Mouse (Mus musculus) heart, embryonic 14.5 days (tissue): ENCODE measurements around the gene BC052040. TPM values are rescaled to one million over a fixed set of nuclear protein-coding genes. Genes with fewer than 3 reads are reported as not detected.

Experiments
- ATAC-seq: fragments of 200-750 bp; cut with Nextera tagmentation; 2 replicates; pipeline ENCODE4 v1.8.0; 2017; ENCODE audit warnings: low read depth, moderate TSS enrichment; ENCODE audit not compliant: insufficient number of reproducible peaks, insufficient read depth, low FRiP score
- H3K27ac ChIP-seq, 2 experiments: fragments of 200-500 bp in 1 of 2; fragments of 300-500 bp in 1 of 2; sonication (generic) in 1 of 2; replicated peaks in 1 of 2; 2 replicates each; pipeline ENCODE4 v1.5.1; 2012 to 2014; ENCODE audit warnings: low read depth in 2 of 2, low read length in 2 of 2, control low read depth in 1 of 2, mild to moderate bottlenecking in 1 of 2, mixed read lengths in 1 of 2; ENCODE audit not compliant: control insufficient read depth in 1 of 2, insufficient read depth in 1 of 2
- H3K27me3 ChIP-seq: fragments of 300-500 bp; sonication (generic); 2 replicates; pipeline ENCODE4 v1.6.1; 2014; ENCODE audit warnings: mild to moderate bottlenecking, low read length, control low read depth; ENCODE audit not compliant: control insufficient read depth, insufficient read depth
- H3K36me3 ChIP-seq: fragments of 300-500 bp; sonication (generic); 2 replicates; pipeline ENCODE4 v1.6.1; 2014; ENCODE audit warnings: mild to moderate bottlenecking, control low read depth, low read length, mixed read lengths; ENCODE audit not compliant: control insufficient read depth, insufficient read depth
- H3K4me1 ChIP-seq, 2 experiments: fragments of 200-500 bp in 1 of 2; fragments of 300-500 bp in 1 of 2; sonication (generic) in 1 of 2; 2 replicates each; pipeline ENCODE4 v1.6.1; 2012 to 2014; ENCODE audit warnings: low read length in 2 of 2, control low read depth in 1 of 2, mixed read lengths in 1 of 2; ENCODE audit not compliant: control insufficient read depth in 2 of 2, insufficient read depth in 2 of 2
- H3K4me2 ChIP-seq: fragments of 300-500 bp; sonication (generic); 2 replicates; pipeline ENCODE4 v1.6.1; 2014; ENCODE audit warnings: mild to moderate bottlenecking, low read length
- H3K4me3 ChIP-seq, 2 experiments: fragments of 200-500 bp in 1 of 2; fragments of 300-500 bp in 1 of 2; sonication (generic) in 1 of 2; 2 replicates each; pipeline ENCODE4 v1.5.1; 2012 to 2014; ENCODE audit warnings: low read length in 2 of 2, mild to moderate bottlenecking in 2 of 2, control low read depth in 1 of 2, low read depth in 1 of 2, moderate library complexity in 1 of 2; ENCODE audit not compliant: control insufficient read depth in 1 of 2, insufficient read depth in 1 of 2
- H3K9ac ChIP-seq: fragments of 300-500 bp; sonication (generic); 2 replicates; pipeline ENCODE4 v1.6.1; 2014; ENCODE audit warnings: mild to moderate bottlenecking, low read length
- H3K9me3 ChIP-seq: fragments of 300-500 bp; sonication (generic); 2 replicates; pipeline ENCODE4 v1.6.1; 2016; ENCODE audit warnings: low read length, control low read depth; ENCODE audit not compliant: control insufficient read depth
- WGBS: fragments of 180-500 bp; shearing (Covaris S2); extraction: QIAGEN DNeasy Blood & Tissue Kit; methylation state at CpG from one replicate; pipeline ENCODE4 v1.1.7; 2014; 5-methylcytosine and 5-hydroxymethylcytosine counted together
- polyA plus RNA-seq: library from polyadenylated mRNA; unstranded; fragments of >200 nt; fragmentation: Nextera tagmentation; extraction: Ambion mirVana; gene quantifications from 2 replicates; pipeline ENCODE4 v1.2.1, GENCODE M21; 2014

BC052040 gene
- polyA plus RNA-seq, 1 experiment from 2014 or later = 9.6 TPM

DNA sequence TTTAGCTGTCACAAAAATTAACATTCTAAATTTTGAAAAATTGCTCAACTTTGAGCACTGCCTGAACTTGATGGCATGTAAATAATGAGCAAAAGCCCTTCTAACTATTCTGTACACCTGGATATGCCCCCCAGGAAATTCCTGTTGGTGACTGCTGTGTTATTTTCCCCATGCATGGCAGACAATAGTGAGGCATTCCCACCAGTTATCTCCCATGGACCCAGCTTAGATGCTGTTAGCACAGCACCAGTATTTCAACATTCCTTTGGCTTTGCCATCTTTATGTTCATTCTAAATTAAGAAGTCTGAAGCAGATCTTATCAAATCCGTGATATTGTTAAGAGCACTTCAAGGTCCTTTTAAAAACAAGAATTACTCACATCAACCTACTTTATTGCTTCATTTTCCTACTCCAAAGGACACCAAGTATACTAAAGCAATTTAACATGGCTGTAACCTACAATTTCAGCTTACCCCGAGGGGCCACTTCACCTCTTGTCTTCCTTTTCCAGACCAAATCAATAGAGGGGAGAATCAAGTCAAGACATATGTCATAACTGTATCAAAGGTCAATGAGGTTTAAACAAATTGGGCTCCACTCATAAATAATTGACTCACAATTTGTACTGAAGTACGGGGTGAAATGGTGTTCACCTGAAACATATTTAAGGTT lies 19.2 kb upstream of the BC052040 start:
- ATAC-seq = no peak
- no peak overlapping the region for H3K27ac ChIP-seq
- no peaks in the 10 kb centered on the region for H3K36me3 ChIP-seq
- no peak overlapping the region for H3K4me2 ChIP-seq
- no peak overlapping the region for H3K9ac ChIP-seq
- H3K9me3 ChIP-seq = no peaks in the 10 kb centered on the region
- H3K4me1 ChIP-seq = no peaks in the 10 kb centered on the region
- whole genome bisulfite sequencing = 79% methylated on average over 3 of the region's 3 CpGs
- no peak overlapping the region for H3K4me3 ChIP-seq
- H3K27me3 ChIP-seq = no peaks in the 10 kb centered on the region

DNA sequence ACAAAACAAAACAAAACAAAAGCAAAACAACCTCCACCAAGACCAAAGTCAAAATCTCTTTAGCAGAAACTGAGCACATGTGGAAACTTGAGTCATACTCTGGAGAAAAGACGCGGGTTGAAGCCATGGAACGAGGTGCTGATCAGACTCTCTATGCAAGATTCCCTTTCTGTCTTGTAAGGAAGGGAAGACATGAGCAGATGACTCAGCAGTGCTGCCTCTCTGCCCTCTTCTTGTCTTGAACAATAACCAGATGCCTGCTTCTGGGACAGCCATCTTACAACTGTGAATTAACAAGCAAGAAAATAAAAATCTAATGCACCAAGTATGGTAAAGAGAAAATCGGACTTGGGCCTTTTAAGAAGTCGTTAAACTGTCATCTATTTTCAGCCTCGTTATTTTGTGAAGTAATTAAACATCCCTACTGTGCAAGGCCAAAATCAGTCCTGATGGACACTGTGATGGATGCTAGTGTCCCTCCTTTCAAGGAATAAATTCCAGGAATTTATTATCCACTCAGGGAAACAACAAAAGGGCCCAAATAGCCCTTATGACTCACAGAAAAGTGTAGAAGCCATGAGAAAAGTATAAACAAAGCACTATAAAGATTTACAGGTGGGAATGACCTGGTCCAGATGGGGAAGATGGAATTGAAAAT lies 18.0 kb upstream of the BC052040 start:
- ATAC-seq = no peak
- H3K36me3 ChIP-seq = no peaks in the 10 kb centered on the region
- no peaks in the 10 kb centered on the region for H3K27me3 ChIP-seq
- no peaks in the 10 kb centered on the region for H3K9me3 ChIP-seq
- WGBS = 82% methylated on average over 6 of the region's 6 CpGs
- H3K4me3 ChIP-seq = no peak overlapping the region
- H3K4me2 ChIP-seq = no peak overlapping the region
- no peak overlapping the region for H3K9ac ChIP-seq
- H3K4me1 ChIP-seq = no peaks in the 10 kb centered on the region
- H3K27ac ChIP-seq = no peak overlapping the region

DNA sequence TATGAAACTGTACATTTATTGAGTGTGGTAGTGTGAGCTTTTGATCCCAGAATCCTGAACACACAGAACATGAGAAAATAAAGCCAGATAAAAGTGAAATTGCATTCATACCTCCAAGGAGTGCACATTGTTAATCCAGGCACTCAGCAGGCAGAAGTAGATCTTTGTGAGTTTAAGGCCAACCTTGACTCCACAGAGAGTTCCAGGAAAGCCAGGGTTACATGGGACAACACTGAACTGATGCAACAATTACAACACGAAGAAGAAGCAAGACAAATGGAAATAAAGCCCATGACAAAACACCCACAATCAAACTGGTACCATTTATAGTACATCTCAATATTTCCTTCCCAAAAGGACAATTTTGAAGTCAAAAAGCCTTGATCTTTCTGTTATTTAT lies 9.5 kb upstream of the BC052040 start:
- H3K36me3 ChIP-seq = no peaks in the 10 kb centered on the region
- H3K4me2 ChIP-seq = no peak overlapping the region
- no peak overlapping the region for H3K27ac ChIP-seq
- H3K9me3 ChIP-seq = no peaks in the 10 kb centered on the region
- H3K4me3 ChIP-seq = no peak overlapping the region
- H3K27me3 ChIP-seq = no peaks in the 10 kb centered on the region
- no peak for ATAC-seq
- no peak overlapping the region for H3K9ac ChIP-seq
- WGBS = 75% methylated on average over 1 of the region's 1 CpGs
- H3K4me1 ChIP-seq = peaks cover 0 to 5% of the 10 kb centered on the region in 2 experiments; a peak in 1 of 4 replicates

DNA sequence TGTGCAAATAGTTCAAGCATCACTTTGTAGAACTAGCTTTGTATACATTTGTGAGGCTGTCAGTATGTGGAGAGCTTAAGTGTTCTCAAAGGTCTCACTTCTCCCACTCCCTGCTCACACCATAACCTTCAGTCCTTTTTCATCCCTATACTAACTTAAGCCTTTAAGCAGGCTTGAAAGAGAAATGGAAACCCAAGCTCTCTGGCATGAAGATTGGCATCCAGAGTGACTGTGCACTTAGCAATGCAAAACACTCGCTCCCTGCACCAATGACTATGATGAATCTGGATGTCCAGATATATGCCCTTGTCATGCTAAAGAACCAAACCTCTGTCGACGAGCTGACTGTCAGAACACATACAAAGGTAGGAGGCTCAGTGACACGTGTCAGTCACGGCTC lies 6.7 kb upstream of the BC052040 start:
- H3K36me3 ChIP-seq = no peaks in the 10 kb centered on the region
- no peak overlapping the region for H3K4me3 ChIP-seq
- H3K27me3 ChIP-seq = no peaks in the 10 kb centered on the region
- no peak for ATAC-seq
- H3K4me1 ChIP-seq = peaks cover 5 to 6% of the 10 kb centered on the region in 2 experiments; a peak in 3 of 4 replicates
- no peak overlapping the region for H3K9ac ChIP-seq
- H3K4me2 ChIP-seq = no peak overlapping the region
- 41% methylated on average over 5 of the region's 5 CpGs for WGBS
- no peak overlapping the region for H3K27ac ChIP-seq
- no peaks in the 10 kb centered on the region for H3K9me3 ChIP-seq

DNA sequence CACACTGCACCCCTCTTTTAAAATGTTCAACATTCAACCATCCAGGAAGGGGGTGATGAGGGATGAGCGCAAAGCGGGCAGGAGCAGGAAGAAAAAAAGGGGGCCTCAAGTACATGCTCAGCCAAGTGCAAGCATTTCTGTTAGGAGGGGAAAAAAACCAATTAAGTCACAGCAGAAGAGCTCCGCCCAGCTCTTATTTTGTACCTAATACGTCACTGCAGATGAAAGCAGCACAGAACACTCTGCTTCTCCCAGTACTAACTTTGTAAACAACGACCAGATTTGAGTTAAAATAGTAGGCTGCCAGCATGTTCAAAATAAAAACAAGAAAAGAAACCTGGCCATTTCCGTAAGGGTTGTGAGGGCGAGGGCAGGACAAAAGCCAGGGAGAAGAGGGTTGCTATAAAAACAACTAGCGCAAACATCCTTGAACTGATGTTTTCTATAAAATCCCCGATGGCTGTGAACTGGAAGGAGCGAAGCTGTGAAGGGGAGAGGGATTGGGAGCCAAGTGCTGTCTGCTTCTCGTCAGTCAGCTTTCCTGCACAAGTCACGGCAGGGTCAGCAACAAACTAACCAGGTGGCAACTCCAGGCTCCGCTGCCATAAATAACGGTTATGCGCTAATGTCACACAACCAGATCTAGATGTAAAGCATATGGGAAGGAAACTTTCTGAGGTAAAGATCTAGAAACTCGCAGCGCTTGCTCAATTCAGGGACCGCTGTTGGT lies 2.2 kb upstream of the BC052040 start:
- ATAC-seq = no peak
- Histone ChIP-seq H3K4me3 (peak overlapping the region; percentile 16 to 29; a peak in 3 of 4 replicates), H3K9ac (peak overlapping the region; percentile 62), H3K36me3 (no peaks in the 10 kb centered on the region), H3K4me1 (peaks cover 12 to 21% of the 10 kb centered on the region in 2 experiments), H3K27me3 (no peaks in the 10 kb centered on the region), H3K4me2 (peak overlapping the region; percentile 60), H3K27ac (peak overlapping the region; percentile 64 to 77), H3K9me3 (no peaks in the 10 kb centered on the region)
- 32% methylated on average over 18 of the region's 18 CpGs for WGBS

DNA sequence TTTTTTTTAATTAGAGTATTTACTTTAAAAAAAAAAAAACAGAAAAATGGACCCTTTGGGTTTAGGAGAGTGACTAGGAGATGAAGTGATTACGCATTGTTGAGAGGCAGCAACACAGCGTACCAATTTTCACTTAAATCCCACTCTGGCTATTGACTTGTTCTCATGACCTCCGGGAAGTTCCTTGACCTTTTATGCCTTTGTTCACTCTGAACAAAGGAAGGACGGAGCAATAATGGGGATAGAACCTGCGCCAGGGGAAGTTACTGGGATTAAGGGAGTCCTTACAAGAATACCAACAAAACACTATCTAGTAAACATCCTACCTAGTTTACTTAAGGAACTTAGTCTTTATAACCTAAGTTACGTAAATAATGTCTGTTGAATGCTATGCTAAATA lies 1.5 kb upstream of the BC052040 start:
- H3K4me3 ChIP-seq = no peak overlapping the region; a peak in 1 of 4 replicates
- H3K9me3 ChIP-seq = no peaks in the 10 kb centered on the region
- WGBS = 72% methylated on average over 6 of the region's 6 CpGs
- H3K27me3 ChIP-seq = no peaks in the 10 kb centered on the region
- no peak for ATAC-seq
- H3K4me1 ChIP-seq = peaks cover 12 to 19% of the 10 kb centered on the region in 2 experiments
- H3K9ac ChIP-seq = no peak overlapping the region
- H3K4me2 ChIP-seq = peak overlapping the region; percentile 60
- H3K36me3 ChIP-seq = no peaks in the 10 kb centered on the region
- H3K27ac ChIP-seq = peak overlapping the region in 1 of 2 experiments; percentile 64; a peak in 1 of 4 replicates

DNA sequence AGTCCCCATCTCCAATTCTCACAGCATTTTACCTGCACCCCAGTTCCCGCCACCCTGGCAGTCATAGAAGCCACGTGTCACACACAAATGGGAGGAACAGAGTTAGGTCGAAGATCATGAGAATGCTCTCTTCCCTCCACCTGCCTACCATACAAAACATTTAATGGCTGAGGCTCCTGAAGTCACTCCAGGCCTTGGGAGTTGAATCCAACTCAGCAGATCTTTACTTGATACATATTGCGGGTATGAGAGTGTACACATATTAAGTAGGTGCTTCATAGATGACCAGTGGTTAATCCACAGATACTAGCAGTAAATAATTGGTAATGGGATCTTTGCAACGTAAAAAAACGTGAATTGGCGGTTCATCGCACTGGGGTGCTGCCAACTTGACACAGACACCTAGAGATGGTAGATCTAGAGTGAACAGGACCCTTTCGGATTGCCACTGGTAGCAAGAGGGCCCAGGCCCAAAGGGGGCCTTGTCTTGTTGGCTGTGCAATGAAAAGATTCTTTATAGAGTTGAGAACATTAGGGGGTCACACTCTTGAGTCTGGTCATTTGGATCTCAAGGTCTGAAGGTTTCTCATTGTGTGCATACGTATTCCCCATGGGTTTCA lies 583 bp downstream of the BC052040 start:
- WGBS = 68% methylated on average over 10 of the region's 10 CpGs
- Histone ChIP-seq H3K36me3 (no peaks in the 10 kb centered on the region), H3K27ac (peak overlapping the region; percentile 35 to 37; a peak in 1 of 4 replicates), H3K4me3 (peak overlapping the region; percentile 72 to 81), H3K9me3 (no peaks in the 10 kb centered on the region), H3K4me1 (peaks cover 12 to 16% of the 10 kb centered on the region in 2 experiments), H3K27me3 (no peaks in the 10 kb centered on the region), H3K4me2 (peak overlapping the region; percentile 75), H3K9ac (peak overlapping the region; percentile 74)
- ATAC-seq = no peak
